Mouse (Mus musculus) cerebellum, postnatal 25 days (tissue): ENCODE measurements around the gene Srr.

Source experiments
- DNase-seq, 2 experiments: peaks; one replicate each; pipeline ENCODE4 v3.0.0; 2021; ENCODE audit warnings: mixed read lengths in 2 of 2

The Srr gene

DNA sequence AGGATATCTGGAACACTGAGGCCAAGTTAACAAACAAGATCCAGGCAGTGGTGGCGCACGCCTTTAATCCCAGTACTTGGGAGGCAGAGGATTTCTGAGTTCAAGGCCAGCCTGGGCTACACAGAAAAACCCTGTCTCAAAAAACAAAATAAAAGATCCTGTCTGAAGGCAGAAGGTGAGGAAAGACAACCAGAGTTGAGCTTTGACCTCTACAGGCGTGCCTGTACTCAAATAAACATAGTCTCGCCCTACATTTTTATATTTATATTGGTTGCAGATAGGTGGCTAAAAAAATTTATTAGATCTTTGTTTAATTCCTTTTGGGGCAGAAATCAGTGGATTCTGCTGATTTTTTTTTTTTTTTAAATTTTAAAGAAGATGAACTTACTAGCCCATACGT lies 23.3 kb downstream of the Srr start:
- DNase-seq, result no peak

- DNase-seq, result no peak
Observed at GRCm38 (mm10) chr11:74901555-74901954, 24.2 kb downstream of the Srr start.

GRCm38 (mm10) chr11:74898517-74898827 lies 27.3 kb downstream of the Srr start:
- DNase-seq, result no peak

- DNase-seq, result peak; percentile 90 to 93
Observed at GRCm38 (mm10) chr11:74897678-74898516, 27.9 kb downstream of the Srr start, which contains the start of gene Tsr1. Tsr1 (plus strand) TSS chr11:74898071.

- peak; percentile 73 to 78 for DNase-seq
Observed at GRCm38 (mm10) chr11:74896901-74897677, 28.7 kb downstream of the Srr start, which contains the start of gene Sgsm2. Sgsm2 (minus strand) TSS chr11:74897060.

- peak; percentile 71 to 73 for DNase-seq
Observed at GRCm38 (mm10) chr11:74895980-74896900, 29.5 kb downstream of the Srr start.

DNA sequence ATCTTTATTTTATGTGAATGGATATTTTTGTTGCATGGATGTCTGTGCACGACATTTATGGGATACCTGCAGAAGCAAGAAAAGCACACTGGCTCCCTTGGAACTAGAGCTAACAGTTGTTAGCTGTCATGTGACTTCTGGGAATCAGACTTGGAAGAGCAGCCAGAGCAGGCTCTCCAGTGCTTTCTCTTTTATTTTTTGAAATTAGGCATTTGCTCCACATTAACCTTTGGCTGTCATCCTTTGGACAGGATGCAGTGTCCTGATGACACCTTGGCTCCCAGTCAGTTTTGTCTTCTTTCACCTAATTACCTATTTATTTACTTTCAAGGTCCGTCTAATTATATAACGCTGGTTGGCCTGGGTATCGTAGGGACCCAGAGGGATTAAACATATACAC lies 31.1 kb downstream of the Srr start:
- no peak for DNase-seq

GRCm38 (mm10) chr11:74883098-74883497 lies 42.6 kb downstream of the Srr start:
- peak; percentile 80 to 91 for DNase-seq

- no peak for DNase-seq
Observed at GRCm38 (mm10) chr11:74881979-74882378, 43.8 kb downstream of the Srr start.

GRCm38 (mm10) chr11:74880999-74881398 lies 44.7 kb downstream of the Srr start:
- DNase-seq, result no peak

DNA sequence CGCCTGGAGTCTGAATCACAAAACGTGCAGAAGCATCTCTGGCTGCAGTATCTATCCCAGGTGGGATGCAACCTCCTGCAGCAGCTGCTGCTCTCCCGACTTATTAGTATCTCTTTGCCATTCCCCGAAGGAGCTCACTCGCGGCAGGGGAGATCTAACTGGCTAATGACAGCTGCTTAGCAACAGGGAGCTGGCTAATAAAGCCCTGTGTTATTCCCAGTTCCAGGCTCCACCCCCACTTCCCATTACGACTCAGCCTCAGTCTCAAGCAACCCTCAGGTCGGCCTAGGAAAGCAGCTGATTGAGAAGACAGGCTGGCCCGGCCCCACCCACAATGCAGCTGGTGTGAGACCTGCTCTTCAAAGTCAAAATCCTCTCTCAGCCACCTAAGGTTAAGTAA lies 48.9 kb downstream of the Srr start:
- peak; percentile 78 to 81 for DNase-seq

GRCm38 (mm10) chr11:74874630-74875029 lies 51.1 kb downstream of the Srr start:
- DNase-seq, result peak; percentile 56 to 60

GRCm38 (mm10) chr11:74870991-74871622 lies 54.6 kb downstream of the Srr start:
- peak in 1 of 2 experiments; percentile 49 for DNase-seq

- DNase-seq, result no peak
Observed at GRCm38 (mm10) chr11:74870544-74870943, 55.2 kb downstream of the Srr start.

GRCm38 (mm10) chr11:74869603-74870002 lies 56.1 kb downstream of the Srr start:
- DNase-seq, result no peak

DNA sequence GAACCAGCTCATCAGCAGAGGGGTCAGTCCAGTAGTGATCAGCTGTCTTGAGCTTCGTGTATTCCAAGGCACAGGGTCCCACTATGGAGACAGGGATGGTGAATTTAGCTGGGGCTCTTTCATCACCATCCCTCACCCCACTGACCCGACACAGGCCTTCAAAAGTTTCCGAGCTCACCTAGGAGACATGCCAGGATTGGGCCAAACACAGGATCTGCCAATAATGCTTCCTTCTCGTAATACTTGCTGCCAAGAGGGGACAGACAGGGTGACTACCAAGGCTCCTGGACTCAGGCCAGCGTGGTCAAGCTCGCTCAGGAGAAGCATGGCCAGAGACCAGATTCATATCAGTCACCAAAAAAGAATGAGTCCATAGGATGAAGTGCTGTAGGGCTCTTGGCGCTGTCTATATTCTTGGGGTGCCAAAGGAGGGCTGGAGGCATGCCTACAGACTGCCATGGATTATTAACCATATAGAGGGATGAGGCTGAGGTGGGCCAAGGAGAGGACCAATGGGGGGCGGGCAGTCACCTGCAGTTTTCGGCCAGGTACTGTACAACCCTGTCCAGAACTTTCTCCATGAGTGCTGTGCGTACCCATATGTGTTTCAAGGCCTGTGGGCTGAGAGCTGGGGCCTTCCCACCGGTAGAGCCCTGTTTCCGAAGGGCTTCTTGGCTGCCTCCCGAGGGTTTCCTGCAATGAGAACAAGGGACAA lies 57.5 kb downstream of the Srr start:
- peak; percentile 53 to 72 for DNase-seq

DNA sequence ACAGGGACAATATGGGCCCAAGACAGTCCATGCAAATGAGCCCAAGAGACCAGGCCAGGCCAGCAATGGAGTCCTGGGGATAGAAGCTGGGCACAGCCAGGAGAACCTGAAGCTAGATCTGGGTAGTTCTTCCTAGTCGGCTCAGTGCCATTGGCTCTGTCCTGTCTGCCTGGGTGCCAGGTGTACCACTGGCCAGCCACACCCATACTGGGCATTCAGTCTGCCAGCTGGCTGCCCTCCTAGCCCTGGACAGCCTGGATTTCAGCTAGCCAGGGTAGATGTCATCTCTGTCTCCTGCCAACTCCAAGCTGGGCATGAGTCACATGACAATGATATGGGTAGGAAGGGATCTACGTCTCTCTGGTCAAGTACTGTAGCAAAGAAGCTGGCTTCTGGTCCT lies 58.6 kb downstream of the Srr start:
- peak; percentile 94 to 96 for DNase-seq

- DNase-seq, result peak; percentile 90 to 93
Observed at GRCm38 (mm10) chr11:74866640-74867039, 59.1 kb downstream of the Srr start.

GRCm38 (mm10) chr11:74865252-74865651 lies 60.5 kb downstream of the Srr start:
- peak; percentile 14 to 40 for DNase-seq

DNA sequence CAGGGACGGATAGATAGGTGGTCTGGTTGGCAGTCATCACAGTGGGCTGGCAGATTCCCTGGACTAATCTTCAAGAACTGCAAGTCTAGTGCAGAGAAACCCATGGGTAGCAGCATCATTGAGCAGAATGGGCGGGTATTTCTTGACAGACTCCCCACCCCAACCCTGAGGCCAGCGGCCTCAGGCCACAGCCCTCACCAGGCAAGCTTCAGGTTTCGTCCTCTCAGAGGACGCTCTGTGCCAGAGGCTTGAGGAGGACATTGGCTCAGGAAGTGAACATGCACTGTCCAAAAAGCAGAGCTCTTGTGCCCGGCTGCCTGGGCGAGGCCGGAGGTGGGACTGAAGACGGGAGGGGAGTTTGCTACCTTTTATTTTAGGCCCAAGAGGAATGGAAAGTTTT lies 61.3 kb downstream of the Srr start:
- DNase-seq, result no peak

- DNase-seq, result peak; percentile 69 to 77
Observed at GRCm38 (mm10) chr11:74863471-74863870, 62.3 kb downstream of the Srr start.

GRCm38 (mm10) chr11:74862129-74862528 lies 63.6 kb downstream of the Srr start:
- DNase-seq, result no peak
